Mouse (Mus musculus): ENCODE data around the gene Dab2ip.

Dab2ip gene

GRCm38 (mm10) chr2:35661454-35662000 is 103.5 kb downstream of the Dab2ip start:
- DNase-seq = no peak

- no peak for DNase-seq
These were observed 104.0 kb downstream of the Dab2ip start for GRCm38 (mm10) chr2:35662001-35662491.

DNA sequence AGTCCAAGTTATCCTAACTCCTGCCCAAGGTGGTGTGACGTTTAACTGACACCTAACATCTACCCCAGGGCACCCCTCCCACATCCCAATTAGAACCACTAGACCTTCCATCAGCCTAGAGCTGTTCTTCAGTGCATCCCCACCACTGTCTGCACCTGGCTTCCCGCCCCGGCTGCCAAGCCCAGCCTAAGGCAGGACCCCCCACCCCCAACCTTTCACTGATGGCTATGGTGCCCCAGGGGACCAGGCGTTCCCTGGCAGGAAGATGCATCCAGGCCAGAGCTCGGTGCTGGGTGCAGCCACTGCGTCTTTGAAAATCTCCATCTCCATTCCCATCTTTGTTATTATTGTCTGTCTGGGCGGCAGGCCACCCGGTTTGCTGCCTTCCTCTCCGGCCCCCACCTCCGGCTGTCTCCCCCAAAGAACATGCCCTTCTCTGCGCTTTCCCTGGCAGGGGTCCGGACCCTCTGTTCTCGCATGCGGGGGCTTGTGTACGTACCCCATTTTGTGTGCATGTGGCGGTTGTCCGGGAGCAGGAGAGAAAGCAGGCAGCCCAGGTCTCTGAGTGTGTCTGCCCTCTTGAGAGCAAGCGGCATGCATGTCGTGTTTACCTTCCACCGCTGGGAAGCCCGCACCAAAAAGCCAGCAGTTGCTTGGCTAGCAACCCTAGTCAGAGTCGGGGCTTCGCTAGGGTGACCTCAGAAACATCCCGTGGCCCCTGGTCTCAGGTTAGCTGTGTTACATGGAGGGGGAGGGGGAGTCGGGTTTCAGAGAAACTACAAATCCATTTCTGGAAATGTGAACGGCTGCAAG is 104.9 kb downstream of the Dab2ip start:
- DNase-seq = no peak

DNA sequence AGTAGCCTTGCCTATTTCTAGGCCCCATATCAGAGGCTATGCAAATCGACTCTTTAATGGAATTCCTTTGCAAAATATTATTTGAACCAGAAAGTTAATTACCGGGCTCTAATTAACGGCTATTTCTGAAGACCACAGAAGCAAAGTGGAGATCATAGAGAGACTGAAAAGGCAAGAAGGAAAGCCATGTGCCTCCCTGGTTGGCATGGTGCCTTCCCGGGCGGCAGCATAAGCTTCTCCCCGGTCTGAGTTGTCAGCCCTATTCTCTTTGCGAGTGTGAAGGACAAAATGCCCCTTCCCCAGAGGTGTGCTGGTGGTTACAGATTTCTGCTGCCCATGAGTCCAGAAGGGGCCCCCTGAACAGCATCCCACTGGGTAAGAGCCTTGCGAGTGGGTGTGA is 109.7 kb downstream of the Dab2ip start:
- no peak for DNase-seq

- DNase-seq = no peak
These were observed 111.2 kb downstream of the Dab2ip start for GRCm38 (mm10) chr2:35669217-35669616.

- no peak for DNase-seq
These were observed 111.7 kb downstream of the Dab2ip start for GRCm38 (mm10) chr2:35669748-35670147.

DNA sequence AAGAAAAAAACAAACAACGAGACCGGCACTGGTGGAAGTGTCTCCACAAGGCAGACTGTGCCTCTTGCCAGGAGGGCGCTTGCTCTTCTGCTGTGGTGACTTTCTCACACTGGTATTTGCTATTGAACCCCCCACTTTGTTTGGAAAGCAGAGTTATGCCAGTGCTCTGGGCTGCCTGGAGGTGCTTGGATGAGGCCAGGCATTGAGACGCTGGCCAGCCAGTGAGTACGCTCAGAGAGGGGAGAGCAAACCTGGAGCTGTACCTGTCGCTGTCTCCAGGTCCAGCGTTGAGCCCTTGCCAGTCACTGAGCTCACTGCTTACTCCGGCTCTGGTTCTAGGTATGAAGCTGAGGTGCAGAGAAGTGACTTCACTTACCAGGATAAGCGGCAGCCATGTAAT is 112.2 kb downstream of the Dab2ip start:
- no peak for DNase-seq

DNA sequence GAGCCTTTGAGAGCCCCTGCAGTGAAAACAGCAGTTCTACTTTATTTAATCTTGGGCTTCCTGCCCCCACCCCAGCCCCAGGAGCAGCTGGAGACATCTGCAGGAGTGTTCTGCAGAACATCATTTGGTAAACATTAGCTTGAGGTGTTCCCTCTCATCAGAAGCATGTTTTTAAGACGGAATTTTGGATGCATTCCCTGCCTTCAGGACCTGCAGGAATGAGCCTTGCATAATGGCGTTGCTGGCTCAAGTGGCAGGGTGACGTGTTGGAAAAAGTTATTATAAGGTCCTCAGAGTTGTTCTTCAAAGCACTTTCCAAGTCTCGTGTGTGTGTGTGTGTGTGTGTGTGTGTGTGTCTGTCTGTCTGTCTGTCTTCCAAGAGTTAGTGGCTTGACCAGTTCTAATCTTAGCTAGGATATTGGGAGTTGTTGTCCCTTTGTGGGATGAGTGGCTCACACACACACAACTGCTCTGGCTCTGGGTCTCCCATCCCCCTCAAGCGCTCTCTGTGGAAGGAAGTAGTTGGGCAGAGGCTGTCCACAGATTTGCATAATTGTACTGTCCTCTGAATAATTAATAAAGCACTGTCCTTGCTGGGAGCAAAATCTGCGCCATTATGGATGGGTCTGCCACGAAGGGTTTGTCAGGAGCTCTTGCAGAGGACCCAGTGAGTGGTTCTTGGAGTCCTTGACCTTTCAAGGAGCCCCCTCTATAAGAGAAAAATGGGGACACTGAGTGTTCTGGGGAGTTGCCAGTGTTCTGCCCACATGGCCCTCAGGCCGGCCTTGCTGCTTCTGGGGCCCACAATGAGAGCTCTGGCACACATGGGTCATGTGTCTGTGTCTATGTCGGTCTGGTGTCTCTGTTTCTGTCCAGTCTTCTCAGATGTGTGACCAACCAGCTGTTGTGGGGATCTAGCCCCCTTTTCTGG is 114.2 kb downstream of the Dab2ip start:
- no peak for DNase-seq

GRCm38 (mm10) chr2:35673181-35673580 is 115.1 kb downstream of the Dab2ip start:
- DNase-seq = no peak

DNA sequence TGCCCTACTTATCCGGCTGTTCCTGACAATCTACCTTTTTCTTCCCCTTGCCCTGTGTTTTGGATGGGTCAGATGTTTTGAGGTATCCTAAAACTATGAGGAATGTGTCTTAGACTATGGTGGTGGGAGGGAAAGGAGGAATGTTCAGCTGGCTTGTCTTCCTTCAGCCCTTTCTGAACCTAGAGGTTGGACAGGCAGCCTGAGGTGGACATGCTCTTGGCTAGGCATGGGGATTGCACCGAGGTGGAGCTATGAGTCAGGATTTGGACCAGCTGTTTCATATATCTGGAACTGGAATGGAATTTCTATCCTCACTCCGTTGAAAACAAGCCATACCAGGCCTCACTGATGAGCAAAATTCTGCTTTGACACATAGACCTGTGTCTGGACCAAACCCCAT is 115.9 kb downstream of the Dab2ip start:
- no peak for DNase-seq

- no peak for DNase-seq
These were observed 116.4 kb downstream of the Dab2ip start for GRCm38 (mm10) chr2:35674431-35674830.

- peak; percentile 65 for DNase-seq
These were observed 118.1 kb downstream of the Dab2ip start for GRCm38 (mm10) chr2:35676075-35676665.

DNA sequence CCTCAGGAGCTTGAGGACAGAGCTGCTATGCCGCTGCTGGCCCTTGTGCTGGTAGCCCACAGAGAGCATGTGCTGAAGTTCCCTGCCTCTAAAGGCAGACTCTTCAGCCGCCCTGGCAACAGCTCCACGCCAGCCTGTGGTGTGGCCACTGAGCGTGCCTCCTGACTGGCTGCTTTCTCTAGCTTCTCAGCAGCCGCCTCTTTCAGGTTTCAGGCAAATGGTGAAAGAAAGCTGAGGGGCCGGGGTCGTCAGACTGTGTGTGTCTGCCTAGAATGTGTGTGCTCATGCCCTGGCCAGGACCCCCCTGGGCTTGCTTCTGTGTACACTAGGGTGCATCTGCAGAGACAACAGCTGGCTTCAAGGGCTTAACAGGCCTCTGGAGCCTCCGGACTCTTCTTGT is 119.8 kb downstream of the Dab2ip start:
- peak; percentile 78 for DNase-seq

GRCm38 (mm10) chr2:35678440-35678839 is 120.4 kb downstream of the Dab2ip start:
- DNase-seq = peak; percentile 61

DNA sequence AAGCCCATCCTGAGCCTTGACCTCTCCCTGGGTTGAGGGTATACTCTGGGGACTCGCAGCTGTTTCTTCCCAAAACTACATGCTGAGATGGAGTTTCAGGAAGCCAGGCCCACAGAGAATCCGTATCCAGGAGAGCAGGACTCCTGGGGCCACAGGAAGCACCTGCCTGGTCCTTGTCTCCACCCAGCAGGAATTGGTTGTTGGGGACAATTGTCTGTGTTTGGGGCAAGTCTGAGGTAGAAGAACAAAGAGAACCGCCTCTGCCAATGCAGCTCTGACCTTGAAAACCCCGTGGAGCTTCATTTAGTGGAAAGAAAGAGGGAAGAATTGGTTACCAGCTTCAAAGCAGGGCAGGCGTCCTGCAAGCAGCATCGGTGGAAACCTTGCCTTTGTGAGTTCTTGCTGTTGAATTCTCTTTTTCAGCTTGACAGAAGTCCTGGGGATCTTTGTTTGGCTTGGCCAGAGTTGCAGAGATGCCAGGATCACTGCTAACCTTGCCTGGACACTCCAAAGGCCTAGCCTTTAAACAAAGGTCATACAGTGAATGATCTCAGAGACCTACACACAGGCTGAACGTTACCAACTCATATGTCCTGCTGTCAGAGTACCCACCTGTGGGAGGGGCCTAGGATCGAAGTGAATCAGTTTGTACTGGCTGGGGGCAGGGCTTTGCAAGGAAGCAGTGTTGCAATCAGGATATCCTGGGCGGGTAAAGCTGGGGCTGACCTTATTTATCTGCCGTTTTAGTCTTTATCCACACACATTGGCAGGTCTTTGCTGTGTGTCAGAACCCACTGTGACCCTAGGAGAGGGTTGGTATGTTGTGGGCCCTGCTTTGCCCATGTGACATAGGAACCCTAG is 122.0 kb downstream of the Dab2ip start:
- DNase-seq = no peak

GRCm38 (mm10) chr2:35680833-35681232 is 122.8 kb downstream of the Dab2ip start:
- no peak for DNase-seq

- no peak for DNase-seq
These were observed 125.9 kb downstream of the Dab2ip start for GRCm38 (mm10) chr2:35684005-35684404.

DNA sequence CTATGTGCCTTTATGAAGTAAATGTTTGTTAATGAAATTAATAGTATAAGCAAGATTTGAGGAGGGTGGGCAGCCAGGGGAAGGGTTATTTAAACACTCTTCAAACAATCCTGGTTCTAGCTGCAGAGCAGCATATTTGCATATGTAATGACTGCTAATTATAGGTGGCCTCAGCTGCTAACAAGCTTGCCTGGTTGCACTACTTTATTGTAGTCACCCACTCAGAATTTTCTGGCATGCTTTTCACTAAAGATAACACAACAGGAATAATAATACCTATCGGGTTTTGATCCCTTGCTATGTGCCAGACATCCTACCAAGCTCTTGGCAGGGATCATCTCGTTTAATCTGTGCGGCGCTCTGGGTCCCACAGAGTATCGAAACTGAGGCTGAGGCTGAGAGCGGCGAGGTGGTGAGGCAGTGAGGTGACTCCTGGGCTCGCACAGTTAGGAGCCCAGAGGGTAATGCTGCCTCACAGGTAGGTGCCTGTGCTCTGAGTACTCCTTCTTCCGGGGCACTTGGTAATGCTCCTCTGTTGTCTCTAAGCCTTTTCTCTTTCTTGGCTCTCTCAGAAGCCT is 126.8 kb downstream of the Dab2ip start:
- no peak for DNase-seq

DNA sequence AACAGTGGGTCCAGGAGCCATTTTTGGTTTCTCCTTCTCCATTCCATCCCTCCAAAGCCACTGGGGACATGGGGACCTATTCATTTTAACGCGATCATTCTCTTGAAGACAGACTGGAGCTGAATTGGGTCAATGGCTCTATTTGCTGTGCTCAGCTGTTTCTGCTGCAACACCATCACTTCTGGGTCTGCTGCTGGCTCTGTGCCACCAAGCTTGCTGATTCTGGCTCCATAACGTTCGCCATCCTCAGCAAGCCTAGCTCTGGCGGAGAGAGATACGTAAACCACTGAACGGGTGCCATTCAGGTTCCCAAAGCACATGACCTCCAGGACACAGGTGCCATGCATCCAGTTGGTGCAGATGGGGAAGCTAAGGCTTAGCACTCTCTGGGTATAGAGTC is 128.0 kb downstream of the Dab2ip start:
- DNase-seq = no peak

DNA sequence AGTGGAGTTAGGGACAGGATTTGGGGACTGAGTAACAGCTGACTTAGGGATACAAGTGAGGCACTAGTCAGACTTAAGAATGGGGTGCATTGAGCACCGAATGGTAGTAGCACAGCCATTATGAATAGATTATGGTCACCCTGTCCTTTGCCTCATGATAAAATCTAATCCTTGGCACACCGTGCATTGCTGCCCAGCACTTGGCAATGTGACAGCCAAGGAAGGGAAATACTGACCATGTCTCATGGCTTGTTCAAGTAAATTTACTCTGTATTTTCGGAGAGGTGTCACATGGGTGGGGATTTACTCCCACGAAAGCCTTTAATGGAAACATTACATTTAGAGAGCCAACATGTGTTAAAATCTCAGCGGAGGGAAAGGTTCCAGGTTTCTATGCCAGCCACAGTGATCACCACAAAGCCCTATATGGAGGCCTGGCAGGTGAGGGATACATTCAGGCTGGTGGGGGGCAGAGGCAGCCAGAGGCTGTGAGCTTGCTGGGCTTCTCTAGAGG is 129.5 kb downstream of the Dab2ip start:
- DNase-seq = no peak

GRCm38 (mm10) chr2:35688121-35688520 is 130.1 kb downstream of the Dab2ip start:
- DNase-seq = no peak

Data from cerebellum, adult 9-11 months (tissue).